Mouse (Mus musculus) small intestine, adult 2 months (tissue): Measurements from ENCODE around the gene Ipcef1.

ENCODE experiments used
- CTCF ChIP-seq: fragments of 200-500 bp; IDR thresholded peaks from 2 replicates; pipeline ENCODE4 v1.5.1; 2012; ENCODE audit warnings: low read depth, mild to moderate bottlenecking, control low read depth, inconsistent platforms, low read length, moderate library complexity, mixed read lengths; ENCODE audit not compliant: insufficient replicate concordance, insufficient read length; ENCODE audit errors: extremely low read depth
- POLR2A ChIP-seq: fragments of 200-500 bp; IDR thresholded peaks from 2 replicates; pipeline ENCODE4 v1.6.1; 2012; ENCODE audit warnings: low read depth, mild to moderate bottlenecking, control low read depth, inconsistent platforms, low read length, moderate library complexity

GRCm38 (mm10) chr10:7075661-7076060, 23.4 kb upstream of the Ipcef1 start:
- no peak for TF ChIP-seq CTCF
- no peak for TF ChIP-seq POLR2A
